Mouse (Mus musculus) neural tube, embryonic 14.5 days (tissue): ENCODE results near the gene Spg7. TPM values are rescaled to one million over a fixed set of nuclear protein-coding genes. Genes with fewer than 3 reads are reported as not detected.
"Not testable (repeated sequence)": the region's sequence is repeated elsewhere in the genome, so short reads cannot be mapped to it uniquely, and the experiment has no call there.

ENCODE experiments used
- ATAC-seq: fragments of 200-750 bp; cut with Nextera tagmentation; 2 replicates; pipeline ENCODE4 v1.8.0; 2017; ENCODE audit warnings: low read depth, mild to moderate bottlenecking, moderate TSS enrichment, moderate library complexity
- H3K27ac ChIP-seq: fragments of 300-500 bp; sonication (generic); 2 replicates; pipeline ENCODE4 v1.5.1; 2014; ENCODE audit warnings: low read depth, mild to moderate bottlenecking, control low read depth, low read length, moderate library complexity, mixed read lengths
- H3K27me3 ChIP-seq: fragments of 300-500 bp; sonication (generic); 2 replicates; pipeline ENCODE4 v1.6.1; 2014; ENCODE audit warnings: low read length; ENCODE audit not compliant: control insufficient read depth, insufficient read depth
- H3K36me3 ChIP-seq: fragments of 300-500 bp; sonication (generic); 2 replicates; pipeline ENCODE4 v1.6.1; 2014; ENCODE audit warnings: low read length, mixed read lengths; ENCODE audit not compliant: control insufficient read depth, insufficient read depth
- H3K4me1 ChIP-seq: fragments of 300-500 bp; sonication (generic); 2 replicates; pipeline ENCODE4 v1.6.1; 2014; ENCODE audit warnings: low read length; ENCODE audit not compliant: control insufficient read depth, insufficient read depth
- H3K4me2 ChIP-seq: fragments of 300-500 bp; sonication (generic); 2 replicates; pipeline ENCODE4 v1.6.1; 2014; ENCODE audit warnings: mild to moderate bottlenecking, low read depth, low read length, control low read depth
- H3K4me3 ChIP-seq: fragments of 300-500 bp; sonication (generic); 2 replicates; pipeline ENCODE4 v1.5.1; 2014; ENCODE audit warnings: low read depth, low read length, control low read depth, mixed read lengths
- H3K9ac ChIP-seq: fragments of 300-500 bp; sonication (generic); replicated peaks from 2 replicates; pipeline ENCODE4 v1.6.1; 2014; ENCODE audit warnings: low read depth, mild to moderate bottlenecking, control low read depth, low read length, mixed read lengths
- H3K9me3 ChIP-seq: fragments of 300-500 bp; sonication (generic); 2 replicates; pipeline ENCODE4 v1.6.1; 2016; ENCODE audit warnings: low read length; ENCODE audit not compliant: control insufficient read depth
- WGBS: fragments of 180-500 bp; shearing (Covaris S2); extraction: QIAGEN DNeasy Blood & Tissue Kit; methylation state at CpG from one replicate; pipeline ENCODE4 v1.1.7; 2014; 5-methylcytosine and 5-hydroxymethylcytosine counted together
- polyA plus RNA-seq: library from polyadenylated mRNA; unstranded; fragments of >200 nt; fragmentation: Nextera tagmentation; extraction: Ambion mirVana; gene quantifications from 2 replicates; pipeline ENCODE4 v1.2.1, GENCODE M21; 2014

The Spg7 gene
- polyA plus RNA-seq, 1 experiment from 2014 or later, result 43.4 TPM

DNA sequence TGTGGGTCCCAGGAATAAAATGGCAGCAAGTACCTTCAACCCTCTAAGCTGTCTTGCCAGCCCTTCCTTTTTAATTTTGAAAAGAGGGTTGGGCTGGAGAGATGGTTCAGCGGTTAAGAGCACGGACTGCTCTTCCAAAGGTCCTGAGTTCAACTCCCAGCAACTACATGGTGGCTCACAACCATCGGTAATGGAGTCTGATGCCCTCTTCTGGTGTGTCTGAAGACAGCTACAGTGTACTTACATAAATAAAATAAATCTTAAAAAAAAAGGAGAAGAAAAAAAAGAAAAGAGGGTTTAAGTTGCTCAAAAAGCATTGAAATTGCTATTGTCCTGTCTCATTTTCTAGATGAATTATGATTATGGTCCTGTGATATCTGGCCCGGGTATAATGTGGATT lies 38.5 kb downstream of the Spg7 start:
- peaks cover 11% of the 10 kb centered on the region for H3K4me1 ChIP-seq
- no peak overlapping the region for H3K4me2 ChIP-seq
- H3K9me3 ChIP-seq, result no peaks in the 10 kb centered on the region
- no peaks in the 10 kb centered on the region for H3K27me3 ChIP-seq
- no peak for ATAC-seq
- H3K36me3 ChIP-seq, result peaks cover 36% of the 10 kb centered on the region
- H3K9ac ChIP-seq, result no peak overlapping the region
- 74% methylated on average over 4 of the region's 4 CpGs for WGBS
- no peak overlapping the region; the same call in 1 of the 2 replicates for H3K4me3 ChIP-seq
- no peak overlapping the region for H3K27ac ChIP-seq

GRCm38 (mm10) chr8:123101735-123102685 lies 39.3 kb downstream of the Spg7 start, which contains the start of gene Rpl13:
Rpl13 (plus strand) TSS chr8:123102350.
- peak within 1 kb of the TSS; percentile 88 for H3K4me3 ChIP-seq
- no peaks in the 10 kb centered on the region for H3K9me3 ChIP-seq
- H3K4me1 ChIP-seq, result peaks cover 11% of the 10 kb centered on the region
- H3K4me2 ChIP-seq, result peak within 1 kb of the TSS; percentile 87
- peak within 1 kb of the TSS; percentile 92 for H3K9ac ChIP-seq
- no peaks in the 10 kb centered on the region for H3K27me3 ChIP-seq
- WGBS, result 2% methylated on average over 56 of the region's 56 CpGs
- H3K36me3 ChIP-seq, result peaks cover 36% of the 10 kb centered on the region
- H3K27ac ChIP-seq, result peak within 1 kb of the TSS; percentile 95
- peak; percentile 96 for ATAC-seq

DNA sequence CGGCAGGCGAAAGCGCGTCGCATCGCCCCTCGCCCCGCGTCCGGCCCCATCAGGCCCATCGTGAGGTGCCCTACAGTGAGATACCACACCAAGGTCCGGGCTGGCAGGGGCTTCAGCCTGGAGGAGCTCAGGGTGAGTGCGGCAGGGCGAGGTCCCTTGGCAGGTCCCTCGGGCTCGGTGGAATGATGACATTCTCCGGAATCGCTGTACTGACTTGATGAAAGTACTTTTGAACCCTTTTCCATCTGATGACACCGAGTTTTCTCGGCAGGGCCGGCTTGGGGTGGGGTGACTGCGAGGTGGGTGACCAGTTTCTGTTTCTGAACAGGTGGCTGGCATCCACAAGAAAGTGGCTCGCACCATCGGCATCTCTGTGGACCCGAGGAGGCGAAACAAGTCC lies 40.1 kb downstream of the Spg7 start:
- Histone ChIP-seq H3K9ac (peak overlapping the region; percentile 92), H3K4me1 (peaks cover 11% of the 10 kb centered on the region), H3K36me3 (peaks cover 29% of the 10 kb centered on the region), H3K4me2 (peak overlapping the region; percentile 87), H3K4me3 (peak overlapping the region; percentile 88), H3K27ac (peak overlapping the region; percentile 95)
- not testable (repeated sequence) for H3K27me3 ChIP-seq, H3K9me3 ChIP-seq
- under 1% methylated on average over 26 of the region's 26 CpGs for WGBS
- ATAC-seq, result peak; percentile 22; the same call in 1 of the 2 replicates

GRCm38 (mm10) chr8:123103285-123103684 lies 40.5 kb downstream of the Spg7 start:
- WGBS, result 17% methylated on average over 14 of the region's 15 CpGs
- Histone ChIP-seq H3K27ac (0 out of 2 replicates have a peak overlapping the region, but pooled peaks have one; percentile 4), H3K4me3 (peak overlapping the region; percentile 88), H3K27me3 (no peaks in the 10 kb centered on the region), H3K9me3 (no peaks in the 10 kb centered on the region), H3K36me3 (peaks cover 25% of the 10 kb centered on the region), H3K9ac (peak overlapping the region; percentile 92), H3K4me1 (peaks cover 11% of the 10 kb centered on the region), H3K4me2 (peak overlapping the region; percentile 87)
- no peak for ATAC-seq

- WGBS, result 79% methylated on average over 6 of the region's 6 CpGs
- Histone ChIP-seq H3K4me3 (peak overlapping the region; percentile 88; the same call in 1 of the 2 replicates), H3K36me3 (peaks cover 23% of the 10 kb centered on the region), H3K4me2 (no peak overlapping the region; the same call in 1 of the 2 replicates), H3K9ac (peak overlapping the region; percentile 92; the same call in 1 of the 2 replicates), H3K27me3 (no peaks in the 10 kb centered on the region), H3K27ac (no peak overlapping the region), H3K4me1 (peaks cover 11% of the 10 kb centered on the region), H3K9me3 (no peaks in the 10 kb centered on the region)
- no peak for ATAC-seq
Measured at GRCm38 (mm10) chr8:123104046-123104767, 41.5 kb downstream of the Spg7 start.

GRCm38 (mm10) chr8:123105553-123106326 lies 43.0 kb downstream of the Spg7 start:
- peaks cover 11% of the 10 kb centered on the region for H3K4me1 ChIP-seq
- H3K36me3 ChIP-seq, result peaks cover 23% of the 10 kb centered on the region
- H3K9ac ChIP-seq, result no peak overlapping the region
- H3K27ac ChIP-seq, result no peak overlapping the region
- no peak for ATAC-seq
- no peaks in the 10 kb centered on the region for H3K9me3 ChIP-seq
- WGBS, result 71% methylated on average over 5 of the region's 5 CpGs
- no peak overlapping the region for H3K4me3 ChIP-seq
- no peak overlapping the region for H3K4me2 ChIP-seq
- H3K27me3 ChIP-seq, result no peaks in the 10 kb centered on the region

GRCm38 (mm10) chr8:123106531-123106930 lies 43.8 kb downstream of the Spg7 start:
- Histone ChIP-seq H3K9me3 (no peaks in the 10 kb centered on the region), H3K27me3 (no peaks in the 10 kb centered on the region), H3K4me3 (no peak overlapping the region), H3K27ac (no peak overlapping the region), H3K36me3 (peaks cover 23% of the 10 kb centered on the region), H3K9ac (no peak overlapping the region), H3K4me2 (no peak overlapping the region), H3K4me1 (peaks cover 11% of the 10 kb centered on the region)
- 61% methylated on average over 2 of the region's 2 CpGs for WGBS
- ATAC-seq, result no peak

DNA sequence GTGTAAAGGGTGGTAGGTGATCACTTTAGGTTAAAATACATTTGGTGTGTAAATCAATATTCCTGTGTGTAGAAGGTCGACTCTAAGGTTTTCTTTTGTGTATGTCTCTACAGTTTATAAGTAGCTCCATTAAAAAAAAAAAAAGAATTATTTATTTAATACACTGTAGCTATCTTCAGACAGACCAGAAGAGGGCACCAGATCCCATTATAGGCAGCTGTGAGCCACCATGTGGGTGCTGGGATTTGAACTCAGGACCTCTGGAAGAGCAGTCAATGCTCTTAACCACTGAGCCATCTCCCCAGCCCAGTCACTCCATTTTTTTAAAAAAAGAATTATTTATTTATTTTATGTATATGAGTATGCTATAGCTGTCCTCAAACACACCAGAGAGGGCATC lies 45.3 kb downstream of the Spg7 start:
- 78% methylated on average over 1 of the region's 1 CpGs for WGBS
- H3K4me3 ChIP-seq, result no peak overlapping the region
- H3K4me1 ChIP-seq, result peaks cover 11% of the 10 kb centered on the region
- H3K36me3 ChIP-seq, result peaks cover 23% of the 10 kb centered on the region
- H3K27me3 ChIP-seq, result no peaks in the 10 kb centered on the region
- no peak overlapping the region for H3K9ac ChIP-seq
- no peak for ATAC-seq
- no peak overlapping the region for H3K27ac ChIP-seq
- no peak overlapping the region for H3K4me2 ChIP-seq
- H3K9me3 ChIP-seq, result no peaks in the 10 kb centered on the region
